Comparison of ENCODE assay signal across 13 mouse cellular contexts in the genomic region with DNA sequence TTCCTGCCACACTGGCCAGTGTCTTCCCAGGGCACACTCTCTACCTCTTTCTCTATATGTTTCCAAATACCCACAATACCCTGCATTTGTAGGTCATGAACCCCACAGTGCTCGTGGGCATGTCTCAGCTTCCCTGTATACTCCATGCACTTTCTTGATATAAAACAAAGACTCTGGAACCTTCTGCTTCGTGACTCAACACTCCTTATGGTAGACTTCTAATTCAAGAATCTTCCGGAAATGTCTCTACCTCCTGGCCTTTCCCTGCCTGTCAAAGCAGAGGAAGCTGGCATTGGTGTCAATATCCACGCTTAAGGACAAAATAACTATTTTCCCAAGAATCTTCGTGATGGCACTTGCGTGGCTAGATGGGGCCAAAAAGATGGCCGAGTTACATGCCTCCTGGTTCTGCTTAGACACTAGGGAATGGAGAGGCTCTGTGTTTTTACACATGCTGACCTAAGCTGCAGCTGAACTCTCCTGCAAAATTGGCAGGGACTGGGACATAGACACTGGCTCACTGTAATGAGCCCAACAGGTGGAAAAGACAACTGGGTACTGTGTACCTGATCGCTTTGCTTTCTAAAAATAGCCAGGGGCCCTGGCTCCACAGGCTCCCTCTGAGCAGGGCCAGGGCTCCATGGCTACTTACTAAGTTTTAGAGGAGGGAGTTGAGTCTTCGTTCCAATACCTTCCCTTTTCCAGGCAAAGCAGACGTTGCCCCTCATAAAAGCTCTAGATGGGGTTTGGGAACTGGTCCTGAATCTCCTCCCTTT.
"Had no signal": no experiment of that assay in that cellular context is flagged by ENCODE, and none has a peak within 500 bp of the region (broad histone marks: within the 10 kb centered on the region; RNA-seq: fewer than 3 reads in every experiment).

No protein-coding gene starts in this region.

- H3K9me3 ChIP-seq: liver, embryonic 15.5 days; neural tube, embryonic 12.5 days had no signal

- DNase-seq: kidney, adult 8-10 months; kidney, postnatal 25 days; layer of hippocampus, adult 9-11 months; lung, adult 2 months; lung, postnatal 36 days; midbrain, embryonic 14.5 days; spleen, adult 18-20 months; thymus, adult 18-20 months; thymus, postnatal 25 days had no signal

- H3K4me2 ChIP-seq: liver, embryonic 11.5 days; liver, embryonic 15.5 days; neural tube, embryonic 12.5 days had no signal

- H3K36me3 ChIP-seq: liver, embryonic 15.5 days; neural tube, embryonic 12.5 days had no signal

- ATAC-seq: lung, postnatal 0 days had no signal

- H3K4me1 ChIP-seq: liver, embryonic 15.5 days had no signal

- H3K9ac ChIP-seq: liver, embryonic 15.5 days; neural tube, embryonic 12.5 days had no signal

- H3K4me3 ChIP-seq: liver, embryonic 15.5 days; neural tube, embryonic 12.5 days had no signal

- H3K27ac ChIP-seq: liver, embryonic 15.5 days; neural tube, embryonic 12.5 days had no signal

- H3K27me3 ChIP-seq: liver, embryonic 15.5 days; neural tube, embryonic 12.5 days had no signal
